Mouse (Mus musculus) hindbrain, embryonic 13.5 days (tissue): Measurements from ENCODE around the gene Pld2. TPM values are rescaled to one million over a fixed set of nuclear protein-coding genes. Genes with fewer than 3 reads are reported as not detected.

ENCODE experiments used
- ATAC-seq: fragments of 200-750 bp; cut with Nextera tagmentation; 2 replicates; pipeline ENCODE4 v1.8.0; 2017; ENCODE audit warnings: moderate TSS enrichment; ENCODE audit not compliant: low FRiP score
- H3K27ac ChIP-seq: fragments of 300-500 bp; sonication (generic); 2 replicates; pipeline ENCODE4 v1.5.1; 2015; ENCODE audit warnings: inconsistent platforms, mild to moderate bottlenecking, moderate library complexity
- H3K27me3 ChIP-seq: fragments of 300-500 bp; sonication (generic); 2 replicates; pipeline ENCODE4 v1.6.1; 2015; ENCODE audit warnings: mild to moderate bottlenecking, inconsistent platforms
- H3K36me3 ChIP-seq: fragments of 300-500 bp; sonication (generic); 2 replicates; pipeline ENCODE4 v1.6.1; 2015; ENCODE audit warnings: mild to moderate bottlenecking, inconsistent platforms
- H3K4me1 ChIP-seq: fragments of 300-500 bp; sonication (generic); replicated peaks from 2 replicates; pipeline ENCODE4 v1.6.1; 2015; ENCODE audit warnings: inconsistent platforms
- H3K4me2 ChIP-seq: fragments of 300-500 bp; sonication (generic); 2 replicates; pipeline ENCODE4 v1.6.1; 2015; ENCODE audit warnings: inconsistent platforms, mild to moderate bottlenecking, moderate library complexity
- H3K4me3 ChIP-seq: fragments of 300-500 bp; sonication (generic); 2 replicates; pipeline ENCODE4 v1.5.1; 2015; ENCODE audit warnings: mild to moderate bottlenecking, inconsistent platforms
- H3K9ac ChIP-seq: fragments of 300-500 bp; sonication (generic); 2 replicates; pipeline ENCODE4 v1.6.1; 2015; ENCODE audit warnings: mild to moderate bottlenecking, inconsistent platforms
- H3K9me3 ChIP-seq: fragments of 300-500 bp; sonication (generic); 2 replicates; pipeline ENCODE4 v1.6.1; 2016; ENCODE audit warnings: inconsistent platforms
- WGBS: fragments of 180-500 bp; shearing (Covaris S2); methylation state at CpG from one replicate; pipeline ENCODE4 v1.1.7; 2015; 5-methylcytosine and 5-hydroxymethylcytosine counted together
- polyA plus RNA-seq: library from polyadenylated mRNA; unstranded; fragments of >200 nt; fragmentation: Nextera tagmentation; extraction: Ambion mirVana; gene quantifications from 2 replicates; pipeline ENCODE4 v1.2.1, GENCODE M21; 2015

The Pld2 gene
- polyA plus RNA-seq, 1 experiment from 2014 or later, result 9.0 TPM

DNA sequence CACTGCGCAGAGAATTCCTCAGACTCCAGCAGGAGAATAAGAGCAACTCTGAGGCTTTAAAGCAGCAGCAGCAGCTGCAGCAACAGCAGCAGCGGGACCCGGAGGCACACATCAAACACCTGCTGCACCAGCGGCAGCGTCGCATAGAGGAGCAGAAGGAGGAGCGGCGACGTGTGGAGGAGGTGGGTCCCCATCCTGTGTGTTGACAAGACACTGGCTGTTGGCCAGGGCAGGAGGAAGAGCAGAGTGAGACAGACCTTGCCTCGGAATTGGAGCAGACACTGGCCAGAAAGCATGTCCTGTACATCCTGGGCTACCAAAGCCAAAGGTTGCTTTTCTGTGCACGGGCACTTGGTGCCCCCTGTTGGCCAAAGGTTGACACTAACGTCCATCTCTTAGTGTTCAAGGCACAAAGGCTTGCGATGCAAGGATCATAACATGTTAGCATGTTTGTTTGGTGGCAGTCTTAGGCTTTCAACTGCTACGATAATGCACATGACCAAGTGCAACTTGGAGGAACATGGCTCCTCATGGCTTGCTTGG lies 65.2 kb downstream of the Pld2 start:
- H3K4me1 ChIP-seq, result no peaks in the 10 kb centered on the region
- H3K27me3 ChIP-seq, result no peaks in the 10 kb centered on the region
- no peak overlapping the region for H3K27ac ChIP-seq
- H3K4me3 ChIP-seq, result no peak overlapping the region
- no peaks in the 10 kb centered on the region for H3K9me3 ChIP-seq
- no peak overlapping the region for H3K4me2 ChIP-seq
- no peak overlapping the region for H3K9ac ChIP-seq
- H3K36me3 ChIP-seq, result peaks cover 89% of the 10 kb centered on the region
- 57% methylated on average over 14 of the region's 14 CpGs for WGBS
- ATAC-seq, result no peak

DNA sequence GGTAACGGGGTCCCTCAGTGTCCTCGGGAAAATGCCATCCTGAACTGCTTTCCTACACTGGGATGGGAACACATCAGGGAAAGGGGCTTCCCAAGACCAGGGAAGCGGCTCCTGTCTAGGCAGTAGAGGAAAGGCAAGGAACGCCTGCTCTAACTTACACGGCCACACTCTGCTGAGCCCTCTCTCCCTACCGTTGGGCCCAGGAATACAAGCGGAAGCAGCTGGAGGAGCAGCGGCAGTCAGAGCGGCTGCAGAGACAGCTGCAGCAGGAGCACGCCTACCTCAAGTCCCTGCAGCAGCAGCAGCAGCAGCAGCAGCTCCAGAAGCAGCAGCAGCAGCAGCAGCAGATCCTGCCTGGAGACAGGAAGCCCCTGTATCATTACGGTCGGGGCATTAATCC lies 66.9 kb downstream of the Pld2 start:
- no peaks in the 10 kb centered on the region for H3K9me3 ChIP-seq
- no peak overlapping the region for H3K4me2 ChIP-seq
- ATAC-seq, result no peak
- H3K27ac ChIP-seq, result no peak overlapping the region
- 78% methylated on average over 12 of the region's 12 CpGs for WGBS
- H3K4me1 ChIP-seq, result no peaks in the 10 kb centered on the region
- H3K4me3 ChIP-seq, result no peak overlapping the region
- peaks cover 97% of the 10 kb centered on the region for H3K36me3 ChIP-seq
- H3K27me3 ChIP-seq, result no peaks in the 10 kb centered on the region
- H3K9ac ChIP-seq, result no peak overlapping the region

DNA sequence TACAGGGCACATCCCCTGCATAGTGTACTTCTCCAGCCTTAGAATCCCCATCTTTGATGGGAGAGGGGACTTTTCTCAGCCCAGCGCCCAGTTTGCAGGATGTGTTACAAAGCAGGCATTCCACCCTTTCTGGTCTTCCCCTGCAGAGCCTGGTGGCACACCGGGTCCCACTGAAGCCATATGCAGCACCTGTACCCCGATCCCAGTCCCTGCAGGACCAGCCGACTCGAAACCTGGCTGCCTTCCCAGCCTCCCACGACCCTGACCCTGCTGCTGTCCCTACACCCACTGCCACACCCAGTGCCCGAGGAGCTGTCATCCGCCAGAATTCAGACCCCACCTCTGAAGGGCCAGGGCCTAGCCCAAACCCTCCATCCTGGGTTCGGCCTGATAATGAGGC lies 67.7 kb downstream of the Pld2 start:
- Histone ChIP-seq H3K9ac (no peak overlapping the region), H3K9me3 (no peaks in the 10 kb centered on the region), H3K36me3 (peaks cover 98% of the 10 kb centered on the region), H3K4me1 (no peaks in the 10 kb centered on the region), H3K4me2 (no peak overlapping the region), H3K27me3 (no peaks in the 10 kb centered on the region), H3K4me3 (no peak overlapping the region), H3K27ac (no peak overlapping the region)
- WGBS, result 95% methylated on average over 9 of the region's 9 CpGs
- ATAC-seq, result no peak

Other genes with a start within 250 kb of the Pld2 start
- not detected in 2 replicates for gene Alox12e, start 217.4 kb upstream of the Pld2 start, polyA plus RNA-seq
- gene Alox15, start 188.0 kb upstream of the Pld2 start, polyA plus RNA-seq, result 0.10 TPM in 1 of 2 replicates, not detected in the other
- gene Pelp1, start 130.0 kb upstream of the Pld2 start, polyA plus RNA-seq, result 33.3 and 33.6 TPM in 2 replicates
- gene Arrb2, start 107.4 kb upstream of the Pld2 start, polyA plus RNA-seq, result 47.6 and 50.2 TPM in 2 replicates
- gene Med11, start 88.1 kb upstream of the Pld2 start, polyA plus RNA-seq, result 43.2 and 45.5 TPM in 2 replicates
- gene Zmynd15, start 80.6 kb upstream of the Pld2 start, polyA plus RNA-seq, result 0.45 and 0.98 TPM in 2 replicates
- 4.6 and 6.7 TPM in 2 replicates for gene Cxcl16, start 80.1 kb upstream of the Pld2 start, polyA plus RNA-seq
- 0.83 and 2.3 TPM in 2 replicates for gene Tm4sf5, start 34.8 kb upstream of the Pld2 start, polyA plus RNA-seq
- gene Vmo1, start 25.4 kb upstream of the Pld2 start, polyA plus RNA-seq, result 0.31 TPM in 1 of 2 replicates, not detected in the other
- 0.25 and 0.29 TPM in 2 replicates for gene Gltpd2, start 20.9 kb upstream of the Pld2 start, polyA plus RNA-seq
- 802 and 803 TPM in 2 replicates for gene Psmb6, start 14.7 kb upstream of the Pld2 start, polyA plus RNA-seq
- gene Gm40193, start 7.1 kb upstream of the Pld2 start, polyA plus RNA-seq, result not detected in 2 replicates
- 14.2 and 15.3 TPM in 2 replicates for gene Mink1, start 22.8 kb downstream of the Pld2 start, polyA plus RNA-seq
- gene 4930544D05Rik, start 75.8 kb downstream of the Pld2 start, polyA plus RNA-seq, result not detected in 2 replicates
- not detected in 2 replicates for gene Chrne, start 79.2 kb downstream of the Pld2 start, polyA plus RNA-seq
- 0.16 and 0.21 TPM in 2 replicates for gene Gp1ba, start 99.1 kb downstream of the Pld2 start, polyA plus RNA-seq
- 109 TPM in 2 replicates for gene Rnf167, start 107.2 kb downstream of the Pld2 start, polyA plus RNA-seq
- 159 and 173 TPM in 2 replicates for gene Slc25a11, start 107.4 kb downstream of the Pld2 start, polyA plus RNA-seq
- 851 and 865 TPM in 2 replicates for gene Pfn1, start 114.6 kb downstream of the Pld2 start, polyA plus RNA-seq
- gene Eno3, start 117.1 kb downstream of the Pld2 start, polyA plus RNA-seq, result 7.1 and 9.2 TPM in 2 replicates
- 162 and 169 TPM in 2 replicates for gene Spag7, start 129.4 kb downstream of the Pld2 start, polyA plus RNA-seq
- gene Camta2, start 148.0 kb downstream of the Pld2 start, polyA plus RNA-seq, result 15.2 and 15.3 TPM in 2 replicates
- 1.6 TPM in 2 replicates for gene Inca1, start 160.1 kb downstream of the Pld2 start, polyA plus RNA-seq
- 1.5 and 1.7 TPM in 2 replicates for gene Kif1c, start 160.5 kb downstream of the Pld2 start, polyA plus RNA-seq
- 14.2 and 15.0 TPM in 2 replicates for gene Zfp3, start 224.1 kb downstream of the Pld2 start, polyA plus RNA-seq